Mouse (Mus musculus): ENCODE results near the gene Pzp.

Gene Pzp

GRCm38 (mm10) chr6:128526601-128527000 is at the start of gene Pzp:
TSS of gene Pzp (minus strand) at chr6:128526720.
- H3K4me3 ChIP-seq (replicated peaks; ENCODE audit: low read length), result no peak within 1 kb of the TSS
- no peak for TF ChIP-seq CTCF (conservative IDR thresholded peaks at IDR 0.05; ENCODE audit: low read length)
- no peak for TF ChIP-seq POU5F1 (IDR thresholded peaks at IDR 0.05; ENCODE audit: borderline replicate concordance, low read length)
- TF ChIP-seq NANOG (IDR thresholded peaks at IDR 0.05; ENCODE audit: borderline replicate concordance, low read length), result no peak
- no peaks in the 10 kb centered on the region for H3K27me3 ChIP-seq (ENCODE audit: insufficient read depth, low read length)
- H3K4me1 ChIP-seq (replicated peaks; ENCODE audit: low read depth, low read length), result no peaks in the 10 kb centered on the region
- H3K9me3 ChIP-seq (ENCODE audit: low read length), result peaks cover 7% of the 10 kb centered on the region; the same call in 1 of the 2 replicates
- H3K36me3 ChIP-seq (ENCODE audit: insufficient read depth, low read length), result no peaks in the 10 kb centered on the region

GRCm38 (mm10) chr6:128566589-128566988 is 40.1 kb upstream of the Pzp start:
- Histone ChIP-seq H3K4me3 (replicated peaks; ENCODE audit: low read length) (no peak overlapping the region), H3K9me3 (ENCODE audit: low read length) (peaks cover 9% of the 10 kb centered on the region), H3K36me3 (ENCODE audit: insufficient read depth, low read length) (no peaks in the 10 kb centered on the region), H3K4me1 (replicated peaks; ENCODE audit: low read depth, low read length) (no peaks in the 10 kb centered on the region), H3K27me3 (ENCODE audit: insufficient read depth, low read length) (no peaks in the 10 kb centered on the region)
- no peak for TF ChIP-seq POU5F1 (IDR thresholded peaks at IDR 0.05; ENCODE audit: borderline replicate concordance, low read length)
- no peak for TF ChIP-seq NANOG (IDR thresholded peaks at IDR 0.05; ENCODE audit: borderline replicate concordance, low read length)
- TF ChIP-seq CTCF (conservative IDR thresholded peaks at IDR 0.05; ENCODE audit: low read length), result no peak

- H3K9me3 ChIP-seq (ENCODE audit: low read length), result no peaks in the 10 kb centered on the region
- no peaks in the 10 kb centered on the region for H3K36me3 ChIP-seq (ENCODE audit: insufficient read depth, low read length)
- no peaks in the 10 kb centered on the region for H3K4me1 ChIP-seq (replicated peaks; ENCODE audit: low read depth, low read length)
- H3K27me3 ChIP-seq (ENCODE audit: insufficient read depth, low read length), result no peaks in the 10 kb centered on the region
- no peak overlapping the region for H3K4me3 ChIP-seq (replicated peaks; ENCODE audit: low read length)
- TF ChIP-seq POU5F1 (IDR thresholded peaks at IDR 0.05; ENCODE audit: borderline replicate concordance, low read length) (no peak), CTCF (conservative IDR thresholded peaks at IDR 0.05; ENCODE audit: low read length) (no peak), NANOG (IDR thresholded peaks at IDR 0.05; ENCODE audit: borderline replicate concordance, low read length) (no peak)
These were observed 27.5 kb upstream of the Pzp start for GRCm38 (mm10) chr6:128554049-128554448.

- H3K27me3 ChIP-seq (ENCODE audit: insufficient read depth, low read length), result no peaks in the 10 kb centered on the region
- no peak overlapping the region for H3K4me3 ChIP-seq (replicated peaks; ENCODE audit: low read length)
- TF ChIP-seq NANOG (IDR thresholded peaks at IDR 0.05; ENCODE audit: borderline replicate concordance, low read length) (no peak), CTCF (conservative IDR thresholded peaks at IDR 0.05; ENCODE audit: low read length) (no peak), POU5F1 (IDR thresholded peaks at IDR 0.05; ENCODE audit: borderline replicate concordance, low read length) (no peak)
- no peaks in the 10 kb centered on the region for H3K9me3 ChIP-seq (ENCODE audit: low read length)
- H3K4me1 ChIP-seq (replicated peaks; ENCODE audit: low read depth, low read length), result no peaks in the 10 kb centered on the region
- no peaks in the 10 kb centered on the region for H3K36me3 ChIP-seq (ENCODE audit: insufficient read depth, low read length)
These were observed 23.2 kb upstream of the Pzp start for GRCm38 (mm10) chr6:128549463-128550452.

- Histone ChIP-seq H3K27me3 (ENCODE audit: insufficient read depth, low read length) (no peaks in the 10 kb centered on the region), H3K36me3 (ENCODE audit: insufficient read depth, low read length) (no peaks in the 10 kb centered on the region), H3K9me3 (ENCODE audit: low read length) (no peaks in the 10 kb centered on the region), H3K4me3 (replicated peaks; ENCODE audit: low read length) (no peak overlapping the region), H3K4me1 (replicated peaks; ENCODE audit: low read depth, low read length) (no peaks in the 10 kb centered on the region)
- TF ChIP-seq POU5F1 (IDR thresholded peaks at IDR 0.05; ENCODE audit: borderline replicate concordance, low read length), result no peak
- no peak for TF ChIP-seq CTCF (conservative IDR thresholded peaks at IDR 0.05; ENCODE audit: low read length)
- no peak for TF ChIP-seq NANOG (IDR thresholded peaks at IDR 0.05; ENCODE audit: borderline replicate concordance, low read length)
These were observed 22.0 kb upstream of the Pzp start for GRCm38 (mm10) chr6:128548532-128548931.

- H3K27me3 ChIP-seq (ENCODE audit: insufficient read depth, low read length), result no peaks in the 10 kb centered on the region
- no peak for TF ChIP-seq CTCF (conservative IDR thresholded peaks at IDR 0.05; ENCODE audit: low read length)
- TF ChIP-seq POU5F1 (IDR thresholded peaks at IDR 0.05; ENCODE audit: borderline replicate concordance, low read length), result no peak
- TF ChIP-seq NANOG (IDR thresholded peaks at IDR 0.05; ENCODE audit: borderline replicate concordance, low read length), result no peak
- H3K4me1 ChIP-seq (replicated peaks; ENCODE audit: low read depth, low read length), result no peaks in the 10 kb centered on the region
- H3K36me3 ChIP-seq (ENCODE audit: insufficient read depth, low read length), result no peaks in the 10 kb centered on the region
- H3K4me3 ChIP-seq (replicated peaks; ENCODE audit: low read length), result no peak overlapping the region
- H3K9me3 ChIP-seq (ENCODE audit: low read length), result no peaks in the 10 kb centered on the region
These were observed 18.9 kb upstream of the Pzp start for GRCm38 (mm10) chr6:128545402-128545801.

- Histone ChIP-seq H3K4me3 (replicated peaks; ENCODE audit: low read length) (no peak overlapping the region), H3K4me1 (replicated peaks; ENCODE audit: low read depth, low read length) (no peaks in the 10 kb centered on the region), H3K9me3 (ENCODE audit: low read length) (no peaks in the 10 kb centered on the region), H3K27me3 (ENCODE audit: insufficient read depth, low read length) (no peaks in the 10 kb centered on the region), H3K36me3 (ENCODE audit: insufficient read depth, low read length) (no peaks in the 10 kb centered on the region)
- TF ChIP-seq NANOG (IDR thresholded peaks at IDR 0.05; ENCODE audit: borderline replicate concordance, low read length), result no peak
These were observed 16.7 kb upstream of the Pzp start for GRCm38 (mm10) chr6:128543226-128543625.

GRCm38 (mm10) chr6:128535250-128535649 is 8.7 kb upstream of the Pzp start:
- TF ChIP-seq POU5F1 (IDR thresholded peaks at IDR 0.05; ENCODE audit: borderline replicate concordance, low read length), result no peak
- no peak for TF ChIP-seq CTCF (conservative IDR thresholded peaks at IDR 0.05; ENCODE audit: low read length)
- no peak for TF ChIP-seq NANOG (IDR thresholded peaks at IDR 0.05; ENCODE audit: borderline replicate concordance, low read length)
- H3K4me3 ChIP-seq (replicated peaks; ENCODE audit: low read length), result no peak overlapping the region
- H3K9me3 ChIP-seq (ENCODE audit: low read length), result no peaks in the 10 kb centered on the region
- no peaks in the 10 kb centered on the region for H3K36me3 ChIP-seq (ENCODE audit: insufficient read depth, low read length)
- H3K4me1 ChIP-seq (replicated peaks; ENCODE audit: low read depth, low read length), result no peaks in the 10 kb centered on the region
- H3K27me3 ChIP-seq (ENCODE audit: insufficient read depth, low read length), result no peaks in the 10 kb centered on the region
